Comparison of ENCODE assay signal across 10 mouse cellular contexts in genomic region chrX:160603981-160604541, GRCm38 (mm10).
DNase-seq lines count a peak whose midpoint lies in the region; ATAC-seq lines count a peak whose summit lies in the region.
"Had no signal": no experiment of that assay in that cellular context is flagged by ENCODE, and none has a peak within 500 bp of the region (broad histone marks: within the 10 kb centered on the region; RNA-seq: fewer than 3 reads in every experiment).

No protein-coding gene starts in this region.

- WGBS in kidney, embryonic 15.5 days, result 60% methylated on average over 6 of the region's 6 CpGs
- 35% methylated on average over 6 of the region's 6 CpGs for WGBS in embryonic facial prominence, embryonic 13.5 days

- H3K9me3 ChIP-seq in kidney, embryonic 15.5 days (replicated peaks), result no peaks in the 10 kb centered on the region
- no peaks in the 10 kb centered on the region for H3K9me3 ChIP-seq in embryonic facial prominence, embryonic 13.5 days
- H3K9me3 ChIP-seq: limb, embryonic 12.5 days; midbrain, embryonic 13.5 days had no signal

- H3K4me3 ChIP-seq in kidney, embryonic 15.5 days (replicated peaks), result no peak overlapping the region
- no peak overlapping the region for H3K4me3 ChIP-seq in embryonic facial prominence, embryonic 13.5 days
- H3K4me3 ChIP-seq: limb, embryonic 12.5 days; midbrain, embryonic 13.5 days had no signal

- H3K9ac ChIP-seq in kidney, embryonic 15.5 days, result no peak overlapping the region
- H3K9ac ChIP-seq in embryonic facial prominence, embryonic 13.5 days, result no peak overlapping the region
- H3K9ac ChIP-seq: limb, embryonic 12.5 days; midbrain, embryonic 13.5 days had no signal

- H3K36me3 ChIP-seq in kidney, embryonic 15.5 days, result no peaks in the 10 kb centered on the region
- H3K36me3 ChIP-seq in embryonic facial prominence, embryonic 13.5 days, result no peaks in the 10 kb centered on the region
- H3K36me3 ChIP-seq: limb, embryonic 12.5 days; midbrain, embryonic 13.5 days had no signal

- H3K4me2 ChIP-seq in kidney, embryonic 15.5 days, result no peak overlapping the region
- H3K4me2 ChIP-seq in embryonic facial prominence, embryonic 13.5 days, result no peak overlapping the region
- H3K4me2 ChIP-seq: limb, embryonic 12.5 days; midbrain, embryonic 13.5 days had no signal

- peaks cover 25% of the 10 kb centered on the region for H3K27me3 ChIP-seq in kidney, embryonic 15.5 days
- H3K27me3 ChIP-seq in embryonic facial prominence, embryonic 13.5 days, result peaks cover 50% of the 10 kb centered on the region

- peaks cover 17% of the 10 kb centered on the region for H3K4me1 ChIP-seq in kidney, embryonic 15.5 days
- H3K4me1 ChIP-seq in embryonic facial prominence, embryonic 13.5 days, result peaks cover 13% of the 10 kb centered on the region

- DNase-seq in kidney, adult 9 months, result no peak
- peak; percentile 24 for DNase-seq in CD4-positive, CD25-positive, alpha-beta regulatory T cell, adult 2 months (ENCODE audit: low read depth, low spot score)
- DNase-seq in heart, postnatal 4 days, result peak; percentile 30
- DNase-seq in urinary bladder, postnatal 4 days (ENCODE audit: low spot score in 2 of 2), result no peak
- no peak for DNase-seq in thymus, postnatal 36 days
- no peak for DNase-seq in MN1 (ENCODE audit: low spot score)

- 0 out of 2 replicates have a peak overlapping the region, but pooled peaks have one; percentile 13 for H3K27ac ChIP-seq in kidney, embryonic 15.5 days
- H3K27ac ChIP-seq in embryonic facial prominence, embryonic 13.5 days, result no peak overlapping the region; the same call in 1 of the 2 replicates
- H3K27ac ChIP-seq: limb, embryonic 12.5 days; midbrain, embryonic 13.5 days had no signal

- no peak for ATAC-seq in kidney, embryonic 15.5 days (replicated peaks; ENCODE audit: low FRiP score)
- ATAC-seq in embryonic facial prominence, embryonic 13.5 days (ENCODE audit: insufficient number of reproducible peaks, insufficient read depth, low FRiP score, low TSS enrichment, low read depth), result peak; percentile 37; the same call in 1 of the 2 replicates
- ATAC-seq: midbrain, embryonic 13.5 days had no signal

Comparison
In these comparisons a context has a peak if more than half of its experiments do, and no peak if none do; other contexts are left out.
1. DNase-seq: peak in CD4-positive, CD25-positive, alpha-beta regulatory T cell, adult 2 months (single experiment) and heart, postnatal 4 days (single experiment); none in kidney, adult 9 months (single experiment), urinary bladder, postnatal 4 days (0 of 2), thymus, postnatal 36 days (0 of 2) and MN1 (single experiment).